Mouse (Mus musculus) heart, adult 11 months (tissue): Measurements from ENCODE around the gene Vezt.

Experiments
- DNase-seq: peaks from one replicate; pipeline ENCODE4 v3.0.0; 2022

Gene Vezt

GRCm38 (mm10) chr10:94037196-94037595 lies 1.6 kb upstream of the Vezt start:
- DNase-seq: no peak

DNA sequence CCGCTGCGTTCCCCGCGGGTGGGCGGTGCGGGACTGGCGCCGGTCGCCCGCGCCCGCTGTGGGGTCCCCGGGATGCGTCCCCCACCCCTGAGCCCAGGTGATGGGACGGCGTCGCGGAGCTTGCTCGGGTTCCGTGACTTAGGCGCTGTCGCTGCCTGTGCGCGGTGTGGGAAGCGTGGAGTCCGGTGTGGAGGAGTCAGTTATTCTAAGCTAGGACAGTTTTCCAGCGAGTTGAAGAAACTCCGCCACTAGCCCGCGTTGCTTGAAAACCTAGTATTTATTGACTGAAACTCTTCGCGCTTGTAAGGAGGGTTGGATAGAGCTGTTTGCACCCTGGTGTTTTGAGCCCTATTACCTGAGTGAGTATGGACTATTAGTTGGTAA lies 750 bp upstream of the Vezt start:
- DNase-seq: no peak

GRCm38 (mm10) chr10:94034876-94035657 lies 550 bp downstream of the Vezt start:
- DNase-seq: no peak

GRCm38 (mm10) chr10:94031164-94031563 lies 4.5 kb downstream of the Vezt start:
- DNase-seq: peak; percentile 13

GRCm38 (mm10) chr10:94028493-94028892 lies 7.1 kb downstream of the Vezt start:
- peak; percentile 62 for DNase-seq

GRCm38 (mm10) chr10:94025079-94025478 lies 10.5 kb downstream of the Vezt start:
- peak; percentile 24 for DNase-seq

- DNase-seq: no peak
Observed at GRCm38 (mm10) chr10:94021059-94021458, 14.6 kb downstream of the Vezt start.

- no peak for DNase-seq
Observed at GRCm38 (mm10) chr10:94020587-94020986, 15.0 kb downstream of the Vezt start.

DNA sequence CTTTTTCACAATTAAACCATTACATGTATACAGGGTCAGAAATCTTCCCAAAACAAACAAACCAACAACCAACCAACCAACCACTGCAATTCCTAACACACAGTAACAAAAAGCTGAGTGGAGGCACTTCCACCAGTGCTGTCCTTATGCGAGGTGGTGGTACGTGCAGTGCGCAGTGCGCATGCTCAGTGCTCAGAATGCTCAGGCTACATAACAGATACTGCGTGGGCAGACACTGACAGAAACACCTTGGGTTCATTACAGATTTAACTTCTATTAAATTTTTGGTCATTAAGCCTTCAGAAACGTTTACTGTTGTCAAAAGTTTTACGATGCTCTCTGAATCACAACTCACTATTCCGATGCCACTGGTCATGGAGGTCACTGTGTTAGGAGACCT lies 18.2 kb downstream of the Vezt start:
- DNase-seq: no peak

DNA sequence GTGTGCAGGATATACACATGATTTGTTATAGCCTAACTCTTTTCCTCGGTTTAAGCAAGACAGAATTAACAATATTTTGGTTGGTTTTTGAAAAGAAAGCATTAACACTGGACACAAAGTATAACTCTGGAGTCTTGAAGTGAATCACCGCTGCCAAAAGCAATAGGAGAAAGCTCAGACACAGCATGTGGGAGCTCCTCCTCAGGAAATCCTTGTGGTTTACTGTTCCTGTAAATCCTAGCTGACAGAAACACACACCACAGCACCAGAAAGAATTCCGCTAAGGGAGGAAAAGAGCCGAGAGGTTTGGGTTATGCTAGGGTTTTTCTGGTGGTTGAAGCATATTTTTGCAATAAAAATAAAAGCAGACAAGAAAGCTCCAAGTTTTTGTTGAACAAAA lies 21.4 kb downstream of the Vezt start:
- DNase-seq: peak; percentile 87

DNA sequence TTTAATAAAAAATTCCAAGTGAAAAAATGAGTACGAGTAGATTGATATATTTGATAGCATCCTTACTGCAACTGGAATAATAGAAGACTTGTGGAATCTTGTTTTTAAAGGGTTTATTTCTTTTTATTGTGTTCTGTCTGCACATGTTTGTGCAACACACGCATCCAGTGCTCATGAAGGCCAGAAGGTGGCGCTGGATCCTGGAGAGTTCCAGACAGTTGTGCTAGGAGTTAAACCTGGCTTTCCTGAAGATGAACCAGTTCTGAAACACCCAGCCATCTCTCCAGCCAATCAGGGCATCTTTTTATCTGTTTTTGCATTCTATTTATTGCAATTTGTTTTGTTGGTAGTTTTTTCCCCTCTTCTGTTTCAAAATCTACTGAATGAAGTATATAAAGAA lies 22.4 kb downstream of the Vezt start:
- peak; percentile 91 for DNase-seq

- no peak for DNase-seq
Observed at GRCm38 (mm10) chr10:94011024-94011423, 24.6 kb downstream of the Vezt start.

DNA sequence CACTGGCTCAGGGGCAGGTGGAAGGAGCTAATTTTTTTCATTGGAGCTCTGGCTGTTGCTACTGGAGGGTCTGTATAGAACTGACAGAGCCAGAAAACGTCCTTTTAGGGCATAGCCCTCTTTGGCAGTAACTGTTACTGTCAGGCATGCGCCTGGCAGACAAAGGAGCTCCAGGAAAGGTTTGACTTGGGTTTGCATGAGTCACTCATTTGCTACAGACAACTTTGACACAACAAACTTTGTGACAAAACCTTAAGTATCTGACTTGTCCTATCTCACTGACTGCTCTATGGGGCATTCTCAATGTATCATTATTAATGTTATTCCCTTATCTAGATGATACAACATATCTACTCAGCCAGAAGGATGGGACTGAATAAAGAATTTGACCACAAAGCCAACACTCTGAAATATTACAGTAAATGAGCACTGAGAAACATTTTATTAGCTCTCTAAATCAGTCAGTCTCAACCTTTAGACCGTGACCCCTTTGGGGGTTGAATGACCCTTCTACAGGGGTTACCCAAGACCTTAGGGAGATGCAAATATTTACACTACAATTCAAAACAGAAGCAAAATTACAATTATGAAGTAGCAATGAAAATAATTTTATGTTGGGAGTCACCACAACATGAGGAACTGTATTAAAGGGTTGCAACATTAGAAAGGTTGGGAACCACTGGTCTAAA lies 25.5 kb downstream of the Vezt start:
- DNase-seq: no peak

DNA sequence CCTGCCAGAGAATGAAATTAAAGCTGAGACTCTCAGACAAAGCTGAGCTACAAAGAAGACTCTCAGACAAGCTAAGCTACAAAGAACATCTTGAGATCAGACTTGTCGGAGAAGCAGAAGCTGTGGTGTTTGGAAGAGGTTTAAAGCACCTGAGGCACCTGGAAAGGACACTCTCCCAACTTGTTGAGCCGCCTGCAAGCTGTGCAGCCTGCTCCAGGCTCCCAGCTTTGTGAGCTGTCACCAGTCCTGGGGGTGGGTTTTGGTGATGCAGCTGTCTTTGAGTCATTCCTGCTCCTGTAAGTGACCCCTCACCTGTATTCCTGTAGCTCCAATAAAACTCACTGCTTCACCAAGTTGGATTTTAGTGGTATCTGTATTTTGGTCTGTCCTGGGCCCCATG lies 27.3 kb downstream of the Vezt start:
- DNase-seq: peak; percentile 16

DNA sequence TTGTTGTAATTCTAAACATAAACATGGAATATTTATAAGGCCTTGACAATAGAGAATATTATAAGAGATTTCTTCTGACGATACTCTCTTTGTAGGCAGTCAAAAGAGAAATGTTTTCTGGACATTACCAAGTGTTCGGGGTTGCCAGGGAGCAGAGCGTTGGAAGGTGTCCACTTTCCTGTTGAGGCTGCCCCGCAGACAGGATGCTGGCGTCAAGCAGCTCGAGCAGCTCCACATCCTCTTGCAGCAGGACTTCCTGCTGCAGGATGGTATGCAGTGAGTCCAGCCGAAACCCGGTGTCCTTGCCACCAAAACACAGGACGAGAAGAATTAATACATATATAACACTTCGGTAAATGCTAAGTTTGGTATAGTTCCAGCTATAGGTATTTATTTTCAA lies 35.4 kb downstream of the Vezt start:
- peak; percentile 95 for DNase-seq

DNA sequence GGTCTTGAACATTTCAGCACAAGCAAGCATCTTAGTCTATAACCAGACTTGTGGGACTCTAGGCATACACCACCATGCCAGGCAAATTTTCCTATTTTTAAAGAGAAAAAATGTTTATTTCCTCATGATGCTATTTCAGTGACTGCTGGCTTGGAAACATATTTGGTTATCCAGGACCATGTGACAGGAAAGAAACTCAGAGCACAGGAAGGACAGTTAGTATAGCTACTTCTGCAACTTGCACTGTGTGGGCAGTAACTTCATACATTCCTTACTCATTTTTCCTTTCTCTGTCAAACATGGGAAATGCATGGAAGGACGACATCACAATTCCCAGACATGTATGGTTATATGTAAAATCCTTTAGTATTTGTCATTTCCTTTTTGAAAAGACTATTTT lies 36.3 kb downstream of the Vezt start:
- peak; percentile 78 for DNase-seq

- peak; percentile 34 for DNase-seq
Observed at GRCm38 (mm10) chr10:93995100-93995499, 40.5 kb downstream of the Vezt start.

DNA sequence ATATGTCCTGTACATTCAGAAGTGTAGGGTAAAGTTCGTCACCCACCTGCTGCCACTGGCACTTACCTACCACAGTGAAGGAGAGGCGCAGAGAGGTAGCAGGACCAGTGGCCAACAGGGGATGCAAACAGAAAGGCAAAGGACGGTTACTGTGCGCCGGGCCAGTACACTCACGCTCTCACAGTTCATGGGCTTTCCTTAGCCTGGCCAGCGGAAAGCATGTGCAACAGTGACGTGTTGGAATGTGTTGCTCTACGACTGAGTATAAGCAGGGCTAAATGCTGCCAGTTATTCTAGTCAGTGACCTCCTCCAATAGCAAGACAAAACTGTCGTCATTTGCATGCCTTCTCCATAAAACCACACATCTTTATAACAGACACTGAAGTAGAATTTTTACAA lies 41.5 kb downstream of the Vezt start:
- peak; percentile 92 for DNase-seq

DNA sequence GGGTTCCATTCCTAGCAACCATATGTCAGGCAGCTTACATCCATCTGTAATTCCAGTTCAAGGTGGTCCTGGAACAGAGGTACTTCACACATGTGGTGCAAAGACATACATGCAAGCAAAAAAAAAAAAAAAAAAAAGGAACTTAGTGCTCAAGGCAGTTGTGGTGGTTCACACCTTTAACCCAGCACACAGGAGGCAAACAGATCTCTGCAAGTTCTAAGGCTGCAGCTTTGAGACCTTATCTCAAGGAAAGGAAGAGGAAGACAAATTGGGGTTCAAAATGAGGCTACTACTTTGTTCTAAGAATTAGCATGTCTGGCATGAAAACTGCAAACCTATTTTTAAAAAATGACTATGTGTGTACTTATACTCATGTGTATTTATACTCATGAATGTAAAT lies 50.3 kb downstream of the Vezt start:
- DNase-seq: no peak

DNA sequence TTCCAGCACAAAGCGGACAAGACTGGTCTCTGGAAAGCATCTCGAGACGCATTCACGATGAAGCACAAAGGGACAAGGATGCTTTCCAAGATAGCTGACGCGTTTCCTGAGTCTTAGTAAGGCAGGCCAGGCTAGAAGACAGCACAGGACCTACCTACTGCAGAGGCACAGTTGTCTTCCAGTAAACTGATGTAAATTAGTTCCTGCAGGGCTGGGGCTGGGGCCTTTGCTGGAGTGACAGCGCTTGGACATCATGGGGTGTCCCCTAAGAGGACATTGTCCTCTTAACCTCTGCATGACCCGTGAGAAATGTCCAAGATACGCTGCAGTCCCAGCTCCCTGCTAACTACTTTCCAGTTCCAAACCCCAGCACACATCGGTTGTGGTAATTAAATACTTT lies 66.3 kb downstream of the Vezt start:
- DNase-seq: peak; percentile 76

DNA sequence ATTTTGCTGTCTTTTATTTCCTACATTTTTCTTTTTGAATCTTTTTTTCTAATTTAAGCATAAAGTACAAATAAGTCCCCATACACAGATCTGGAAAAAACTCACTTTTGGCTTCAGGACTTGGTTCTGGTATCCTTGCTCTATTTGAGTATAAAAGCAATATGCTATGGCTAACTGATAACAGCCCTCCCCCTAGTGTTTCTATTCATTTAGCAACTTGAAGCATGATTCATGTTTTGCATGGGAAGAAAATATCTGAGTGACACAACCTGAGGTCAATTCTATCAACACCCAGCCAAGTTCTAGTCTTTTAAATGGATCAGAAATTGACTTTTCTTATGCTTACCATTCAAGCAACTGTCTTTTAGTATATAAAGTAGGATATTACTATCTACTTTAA lies 68.1 kb downstream of the Vezt start:
- no peak for DNase-seq

- DNase-seq: peak; percentile 37
Observed at GRCm38 (mm10) chr10:93954023-93954422, 81.6 kb downstream of the Vezt start.

GRCm38 (mm10) chr10:93953504-93953903 lies 82.1 kb downstream of the Vezt start:
- peak; percentile 79 for DNase-seq

GRCm38 (mm10) chr10:93950991-93951390 lies 84.6 kb downstream of the Vezt start:
- no peak for DNase-seq

DNA sequence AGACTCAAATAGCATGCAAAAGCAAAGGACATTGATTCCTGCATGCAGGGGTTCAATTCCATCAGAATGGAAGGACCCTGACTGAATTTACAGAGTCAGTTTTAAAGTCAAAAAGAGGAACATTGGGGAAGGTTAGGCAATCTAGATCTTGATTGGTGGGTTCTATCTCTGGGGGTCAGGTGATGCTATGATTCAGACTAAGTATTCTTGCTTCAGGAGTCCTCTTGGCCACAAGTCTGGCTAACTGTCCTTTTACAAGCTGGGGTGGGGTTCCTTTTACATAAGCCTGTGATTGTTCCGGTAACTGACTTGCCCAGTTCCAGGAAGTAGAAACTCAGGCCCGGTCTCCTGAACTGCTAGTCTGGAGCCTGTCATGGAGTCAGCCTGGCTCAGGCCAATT lies 85.7 kb downstream of the Vezt start:
- DNase-seq: peak; percentile 33
